Mouse (Mus musculus): ENCODE measurements at regions not wholly inside any gene's neighbourhood (a gene's known extent, or its start where the extent isn't known, plus 50 kb on each side); places are given as distances from the start of the nearest gene placed in this dataset.

DNA sequence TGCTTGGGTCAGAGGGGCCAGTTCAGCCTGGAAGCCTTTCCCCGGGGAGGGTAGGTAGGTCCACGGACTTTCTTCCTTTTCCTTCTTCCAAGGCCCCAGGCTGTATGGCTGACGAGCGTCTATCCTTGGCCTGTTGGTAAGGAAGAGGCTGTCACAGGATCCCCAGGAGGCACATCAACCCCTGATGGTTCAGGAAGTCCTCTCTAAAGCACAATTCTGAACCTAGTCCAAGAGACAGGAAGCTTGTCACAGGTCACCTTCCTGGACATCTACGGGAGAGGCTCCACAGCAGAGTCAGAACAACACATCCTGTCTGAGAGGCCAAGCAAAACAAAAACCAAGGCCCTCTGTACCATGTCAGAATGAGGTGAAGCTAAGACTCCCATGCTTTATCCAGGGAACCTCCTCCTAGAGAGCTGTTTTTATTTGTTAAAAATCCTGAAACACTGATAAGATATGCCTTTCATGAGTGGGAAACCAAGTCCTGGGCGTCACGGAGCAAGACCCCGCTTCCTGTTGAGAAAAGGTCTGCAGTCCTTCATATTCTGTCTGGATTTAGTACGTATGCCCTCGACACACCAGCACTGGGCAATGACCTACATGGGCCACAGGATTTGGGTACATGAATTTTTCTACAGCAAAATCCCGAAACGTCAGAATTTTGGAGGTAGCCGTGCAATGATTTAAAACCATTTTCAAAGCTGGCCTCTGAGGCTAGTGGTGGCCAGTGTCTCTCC is 52.0 kb upstream of the Snrk start:
- DNase-seq (ENCODE audit: low spot score in 2 of 2) = peak in 1 of 2 experiments; percentile 6

DNA sequence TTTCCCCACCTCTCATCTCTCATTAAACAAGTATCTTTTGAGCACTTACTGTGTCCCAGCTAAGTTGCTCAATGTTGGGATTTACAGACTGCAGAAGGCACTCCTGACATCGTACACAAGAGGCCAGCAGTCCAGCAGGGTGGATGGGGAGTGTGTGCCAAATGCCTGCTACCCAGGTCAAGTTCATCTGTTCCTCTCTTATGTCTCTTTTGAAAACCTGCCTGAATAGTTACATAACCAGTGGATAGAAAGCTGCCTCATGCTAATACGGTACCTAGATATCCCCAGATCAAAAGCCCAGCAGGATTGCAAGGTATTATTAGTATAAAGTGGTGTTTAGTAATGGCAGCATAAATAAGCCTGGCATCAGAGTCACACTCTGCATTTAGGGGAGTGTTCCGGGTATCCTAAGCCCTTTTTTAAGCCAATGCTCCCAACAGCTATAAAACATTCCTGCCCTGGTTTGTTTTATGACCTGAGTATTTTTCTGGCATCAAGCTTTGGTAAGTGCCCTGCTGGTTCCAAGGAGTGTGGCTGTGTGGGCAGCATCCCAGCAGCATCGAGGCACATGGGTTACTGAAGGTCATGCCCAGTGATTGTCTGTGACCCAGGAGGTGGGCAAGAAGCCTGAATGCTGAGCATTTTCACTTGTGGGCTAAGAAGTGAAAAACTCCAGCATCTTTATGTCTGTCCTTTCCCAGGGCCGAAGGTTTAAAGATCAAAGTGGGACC is 59.1 kb upstream of the Pomgnt2 start:
- no peak for DNase-seq (ENCODE audit: low spot score in 2 of 2)

DNA sequence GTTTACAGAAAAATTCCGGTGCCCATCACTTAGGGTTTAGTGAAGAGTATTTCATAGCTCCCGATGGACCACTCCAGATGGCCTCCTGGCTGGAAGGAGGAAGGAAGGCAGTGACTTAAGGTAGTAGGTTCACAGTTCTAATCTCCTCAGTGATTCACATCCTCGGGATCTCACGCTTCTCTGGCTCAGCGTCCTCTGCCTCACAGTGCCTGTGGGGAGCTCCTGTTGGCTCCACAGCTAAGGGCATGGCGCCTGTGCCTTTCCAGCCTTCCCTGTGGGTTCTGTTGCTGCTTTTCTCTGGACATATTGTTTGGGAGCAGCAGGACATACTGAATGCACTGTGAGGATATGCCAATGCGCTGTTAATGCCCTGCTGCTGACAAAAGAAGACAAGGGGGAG is 54.8 kb upstream of the Pomgnt2 start:
- DNase-seq (ENCODE audit: low spot score in 2 of 2) = no peak

DNA sequence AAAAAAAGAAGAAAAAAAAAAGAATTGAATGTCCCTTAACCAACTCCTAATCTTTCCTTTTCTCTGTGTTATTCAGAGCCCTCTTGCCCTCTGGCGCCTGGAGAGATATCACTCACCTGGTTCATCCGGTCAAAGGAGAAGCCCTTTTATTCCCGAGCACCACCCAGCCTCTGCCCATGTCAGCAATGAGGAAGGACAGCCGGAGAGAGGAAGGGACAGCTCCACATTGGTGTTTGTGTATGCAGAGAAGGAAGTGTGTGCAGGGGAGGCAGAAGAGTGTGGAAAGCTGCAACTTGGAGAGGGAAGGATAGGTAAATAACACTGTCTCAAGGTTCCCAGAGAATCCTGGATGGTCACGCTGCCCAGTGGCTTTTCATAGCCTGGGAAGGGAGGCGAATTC is 54.2 kb upstream of the Pomgnt2 start:
- DNase-seq (ENCODE audit: low spot score in 2 of 2) = no peak

DNA sequence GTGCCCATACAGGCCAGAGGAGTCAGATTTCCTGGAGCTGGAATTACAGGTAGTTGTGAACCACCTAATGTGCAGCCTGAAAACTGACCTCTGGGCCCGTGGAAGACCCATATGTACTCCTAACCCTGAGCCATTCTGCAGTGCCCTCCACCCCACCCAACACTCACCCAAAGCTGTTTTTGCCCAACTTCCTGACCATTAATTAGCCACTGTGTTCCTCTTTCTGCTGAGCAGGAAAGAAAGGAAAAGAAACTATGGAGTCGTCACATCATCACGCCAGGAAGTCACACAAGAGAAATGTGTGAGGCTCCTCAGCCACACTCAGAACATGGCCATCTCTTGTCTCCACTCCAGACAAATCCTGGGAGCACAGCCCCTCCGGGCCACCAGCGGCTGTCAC is 52.1 kb upstream of the Pomgnt2 start:
- no peak for DNase-seq (ENCODE audit: low spot score in 2 of 2)

DNA sequence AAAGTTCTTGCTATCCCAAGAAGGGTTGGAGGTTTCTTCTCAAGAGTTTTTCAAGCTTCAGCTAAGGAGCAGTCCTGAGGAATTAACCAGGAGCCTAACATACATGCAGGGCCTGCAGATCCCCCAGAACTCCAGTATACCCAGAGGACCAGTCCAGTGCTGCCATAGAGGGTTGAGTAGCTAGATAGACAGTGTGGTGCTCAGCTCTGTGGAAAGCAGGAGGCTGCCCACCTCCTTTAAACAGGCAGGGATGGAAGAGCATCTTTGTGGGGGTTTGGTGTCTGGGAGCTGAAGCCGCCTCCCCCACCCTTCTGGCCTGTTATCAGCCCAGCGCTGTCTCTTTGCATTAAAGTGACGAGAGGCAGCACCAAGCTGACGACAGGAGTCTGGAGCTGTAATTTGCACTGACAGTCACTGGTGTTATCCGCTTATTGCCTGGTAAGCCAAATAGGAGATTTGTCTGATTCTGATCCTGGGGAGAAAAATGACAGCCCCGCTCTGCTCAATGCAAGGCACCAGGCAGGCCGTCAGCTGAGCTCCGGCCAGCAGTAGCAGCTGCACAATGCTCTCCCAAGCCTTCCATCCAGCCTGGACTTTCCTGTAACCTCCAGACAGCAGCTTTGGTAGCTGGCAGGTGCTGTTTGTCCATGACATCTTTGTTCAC is 51.2 kb upstream of the Pomgnt2 start:
- DNase-seq (ENCODE audit: low spot score in 2 of 2) = peak in 1 of 2 experiments; percentile 57
